Mouse (Mus musculus) bone marrow macrophage, adult 2 months (primary cell): Measurements from ENCODE around the gene Tha1.

Source experiments
- CTCF ChIP-seq: IDR thresholded peaks from 2 replicates; pipeline ENCODE4 v1.5.1; 2012; ENCODE audit warnings: low read depth, mild to moderate bottlenecking, low read length, moderate library complexity
- POLR2A ChIP-seq: IDR thresholded peaks from 2 replicates; pipeline ENCODE4 v1.6.1; 2012; ENCODE audit warnings: mild to moderate bottlenecking, low read depth, low read length, borderline replicate concordance

DNA sequence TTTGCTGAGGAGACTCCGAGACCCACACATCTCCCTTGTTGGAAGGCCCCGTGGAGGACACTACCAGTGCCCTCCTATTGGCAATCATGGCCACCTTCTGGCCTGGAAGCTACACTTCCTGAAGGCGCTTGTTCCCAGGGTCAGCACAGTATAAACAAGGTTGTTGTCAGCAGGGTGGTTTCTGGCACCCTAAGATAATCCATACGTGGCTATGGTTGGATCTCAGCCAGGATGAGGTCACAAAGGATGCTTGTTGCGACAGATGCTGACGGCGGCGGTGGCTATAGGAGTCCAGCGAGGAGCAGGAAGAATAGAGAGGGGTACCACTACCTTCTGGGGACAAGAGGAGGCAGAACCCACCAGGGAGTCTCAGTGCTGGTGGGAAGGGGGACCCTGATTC is 42.9 kb downstream of the Tha1 start:
- TF ChIP-seq POLR2A (no peak), CTCF (no peak)
